Mouse (Mus musculus) kidney, embryonic 14.5 days (tissue): ENCODE measurements at regions not wholly inside any gene's neighbourhood (a gene's known extent, or its start where the extent isn't known, plus 50 kb on each side); places are given as distances from the start of the nearest gene placed in this dataset.

Experiments used
- ATAC-seq: fragments of 200-750 bp; cut with Nextera tagmentation; 2 replicates; pipeline ENCODE4 v1.8.0; 2017; ENCODE audit warnings: moderate number of reproducible peaks, mild to moderate bottlenecking, moderate TSS enrichment, moderate library complexity; ENCODE audit not compliant: low FRiP score, low TSS enrichment
- H3K27ac ChIP-seq: fragments of 300-500 bp; sonication (generic); 2 replicates; pipeline ENCODE4 v1.5.1; 2014; ENCODE audit warnings: low read depth, mild to moderate bottlenecking, low read length, moderate library complexity, mixed read lengths
- H3K27me3 ChIP-seq: fragments of 300-500 bp; sonication (generic); 2 replicates; pipeline ENCODE4 v1.6.1; 2014; ENCODE audit warnings: mild to moderate bottlenecking, low read length; ENCODE audit not compliant: control insufficient read depth, insufficient read depth
- H3K36me3 ChIP-seq: fragments of 300-500 bp; sonication (generic); 2 replicates; pipeline ENCODE4 v1.6.1; 2014; ENCODE audit warnings: low read length, mixed read lengths; ENCODE audit not compliant: control insufficient read depth, insufficient read depth
- H3K4me1 ChIP-seq: fragments of 300-500 bp; sonication (generic); 2 replicates; pipeline ENCODE4 v1.6.1; 2014; ENCODE audit warnings: low read length, mixed read lengths; ENCODE audit not compliant: control insufficient read depth, insufficient read depth
- H3K4me2 ChIP-seq: fragments of 300-500 bp; sonication (generic); replicated peaks from 2 replicates; pipeline ENCODE4 v1.6.1; 2014; ENCODE audit warnings: low read depth, mild to moderate bottlenecking, low read length
- H3K4me3 ChIP-seq: fragments of 300-500 bp; sonication (generic); 2 replicates; pipeline ENCODE4 v1.5.1; 2014; ENCODE audit warnings: mild to moderate bottlenecking, low read length
- H3K9ac ChIP-seq: fragments of 300-500 bp; sonication (generic); 2 replicates; pipeline ENCODE4 v1.6.1; 2014; ENCODE audit warnings: low read depth, mild to moderate bottlenecking, low read length, moderate library complexity
- H3K9me3 ChIP-seq: fragments of 300-500 bp; sonication (generic); 2 replicates; pipeline ENCODE4 v1.6.1; 2016; ENCODE audit warnings: low read length; ENCODE audit not compliant: control insufficient read depth
- WGBS: fragments of 180-500 bp; shearing (Covaris S2); extraction: QIAGEN DNeasy Blood & Tissue Kit; methylation state at CpG from one replicate; pipeline ENCODE4 v1.1.7; 2014; 5-methylcytosine and 5-hydroxymethylcytosine counted together

GRCm38 (mm10) chr9:90388401-90388800 lies 117.8 kb upstream of the Tbc1d2b start:
- Histone ChIP-seq H3K36me3 (no peaks in the 10 kb centered on the region), H3K9me3 (no peaks in the 10 kb centered on the region), H3K9ac (no peak overlapping the region), H3K4me3 (no peak overlapping the region), H3K4me2 (no peak overlapping the region), H3K27ac (no peak overlapping the region), H3K4me1 (no peaks in the 10 kb centered on the region), H3K27me3 (no peaks in the 10 kb centered on the region)
- WGBS = 82% methylated on average over 2 of the region's 2 CpGs
- ATAC-seq = no peak

DNA sequence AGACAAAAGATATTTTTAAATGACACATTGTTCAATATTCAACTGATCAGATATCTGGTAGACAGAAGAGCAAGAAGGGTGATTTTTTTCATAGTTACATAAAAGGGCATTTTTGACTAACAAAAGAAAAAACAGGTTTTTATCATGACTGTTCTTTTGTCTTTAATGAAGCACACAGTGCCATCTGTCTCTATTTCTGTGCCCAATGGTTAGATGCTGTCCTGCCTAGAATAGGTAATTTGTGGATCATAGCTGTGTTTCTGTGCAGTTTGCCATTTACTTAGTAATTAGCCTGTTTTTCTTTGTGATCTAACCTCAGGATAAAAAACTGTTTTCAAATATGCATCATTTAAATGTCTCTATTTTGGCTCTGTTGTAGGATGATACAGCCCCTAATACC lies 114.4 kb upstream of the Tbc1d2b start:
- Histone ChIP-seq H3K36me3 (no peaks in the 10 kb centered on the region), H3K9ac (no peak overlapping the region), H3K4me3 (no peak overlapping the region), H3K4me2 (no peak overlapping the region), H3K27me3 (no peaks in the 10 kb centered on the region), H3K4me1 (no peaks in the 10 kb centered on the region), H3K9me3 (no peaks in the 10 kb centered on the region), H3K27ac (no peak overlapping the region)
- no peak for ATAC-seq

GRCm38 (mm10) chr9:90380099-90380498 lies 109.5 kb upstream of the Tbc1d2b start:
- no peak for ATAC-seq
- Histone ChIP-seq H3K9me3 (no peaks in the 10 kb centered on the region), H3K4me3 (no peak overlapping the region), H3K9ac (no peak overlapping the region), H3K27me3 (no peaks in the 10 kb centered on the region), H3K4me2 (no peak overlapping the region), H3K4me1 (no peaks in the 10 kb centered on the region), H3K36me3 (no peaks in the 10 kb centered on the region), H3K27ac (no peak overlapping the region)

GRCm38 (mm10) chr9:90369568-90369967 lies 99.0 kb upstream of the Tbc1d2b start:
- no peak overlapping the region for H3K4me2 ChIP-seq
- no peaks in the 10 kb centered on the region for H3K9me3 ChIP-seq
- WGBS = 86% methylated on average over 2 of the region's 2 CpGs
- no peaks in the 10 kb centered on the region for H3K4me1 ChIP-seq
- H3K9ac ChIP-seq = no peak overlapping the region
- H3K36me3 ChIP-seq = no peaks in the 10 kb centered on the region
- ATAC-seq = no peak
- H3K27me3 ChIP-seq = no peaks in the 10 kb centered on the region
- no peak overlapping the region for H3K27ac ChIP-seq
- no peak overlapping the region for H3K4me3 ChIP-seq

DNA sequence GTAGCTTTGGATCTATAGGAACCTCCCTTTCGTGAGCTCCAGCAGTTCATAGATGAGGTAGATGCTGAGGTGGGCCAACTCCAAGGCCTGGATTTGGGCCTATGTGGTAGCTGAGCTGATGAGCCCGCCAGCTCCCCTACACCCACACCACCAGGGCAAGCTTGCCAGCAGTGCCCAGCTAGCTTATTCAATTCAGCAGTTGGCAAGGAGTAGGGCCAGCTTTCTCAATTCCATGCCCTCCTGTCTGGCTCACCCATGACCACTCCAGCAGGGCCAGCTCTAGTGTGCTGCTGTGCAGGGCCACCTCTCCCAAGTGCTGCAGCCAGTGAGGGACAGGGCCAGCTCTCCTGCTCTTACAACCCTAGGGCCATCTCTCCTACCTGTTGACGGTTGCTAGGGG lies 97.1 kb upstream of the Tbc1d2b start:
- no peak for ATAC-seq
- no peaks in the 10 kb centered on the region for H3K27me3 ChIP-seq
- no peaks in the 10 kb centered on the region for H3K36me3 ChIP-seq
- no peaks in the 10 kb centered on the region for H3K4me1 ChIP-seq
- H3K4me3 ChIP-seq = no peak overlapping the region
- H3K9ac ChIP-seq = no peak overlapping the region
- 80% methylated on average over 3 of the region's 3 CpGs for WGBS
- no peak overlapping the region for H3K27ac ChIP-seq
- no peaks in the 10 kb centered on the region for H3K9me3 ChIP-seq
- H3K4me2 ChIP-seq = no peak overlapping the region

DNA sequence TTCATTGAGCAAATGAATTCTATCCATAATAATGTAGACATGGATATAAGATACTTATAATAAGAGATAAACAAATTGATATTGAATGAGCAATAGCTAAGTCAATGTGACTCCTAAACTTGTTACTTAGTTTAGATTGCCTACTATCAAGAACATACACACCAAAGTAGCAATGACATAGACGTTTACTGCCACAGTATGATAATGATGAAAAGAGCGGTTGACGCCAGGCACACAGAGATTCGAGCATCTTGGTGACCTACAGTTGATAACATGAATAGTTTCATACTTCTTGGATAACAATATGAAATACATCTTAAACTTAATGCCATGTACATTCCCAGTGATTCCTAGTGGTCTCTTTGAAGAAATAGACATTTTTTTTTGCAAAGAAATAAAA lies 55.9 kb upstream of the Tbc1d2b start:
- no peaks in the 10 kb centered on the region for H3K4me1 ChIP-seq
- WGBS = 92% methylated on average over 4 of the region's 4 CpGs
- no peaks in the 10 kb centered on the region for H3K9me3 ChIP-seq
- no peak overlapping the region for H3K4me3 ChIP-seq
- H3K4me2 ChIP-seq = no peak overlapping the region
- H3K27ac ChIP-seq = no peak overlapping the region
- H3K36me3 ChIP-seq = no peaks in the 10 kb centered on the region
- H3K9ac ChIP-seq = no peak overlapping the region
- ATAC-seq = no peak
- H3K27me3 ChIP-seq = no peaks in the 10 kb centered on the region
